Mouse (Mus musculus) thymus, postnatal 25 days (tissue): ENCODE measurements around the gene Erich6b.

Source experiments
- DNase-seq: peaks from one replicate; pipeline ENCODE4 v3.0.0; 2022

Gene Erich6b

DNA sequence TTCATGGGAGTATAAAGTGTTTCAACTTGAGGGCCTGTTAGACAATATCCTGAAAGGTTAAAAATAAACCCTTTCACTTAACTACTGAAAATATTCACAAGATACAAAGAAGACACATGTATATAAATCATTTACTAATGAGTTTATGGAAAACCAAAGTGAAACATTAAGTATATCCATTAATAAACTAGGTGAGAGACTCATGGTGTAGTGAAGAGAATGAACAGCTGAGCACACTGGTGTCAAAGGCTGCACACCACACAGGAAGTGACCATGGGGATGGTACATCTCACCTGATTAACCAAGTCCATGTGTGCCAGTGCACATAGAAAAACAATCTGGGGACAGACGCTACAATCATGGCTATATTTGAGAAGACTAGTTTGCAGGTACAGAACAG lies 66.9 kb downstream of the Erich6b start:
- DNase-seq: no peak

- no peak for DNase-seq
These were observed 69.7 kb downstream of the Erich6b start for GRCm38 (mm10) chr14:75711731-75712130.

DNA sequence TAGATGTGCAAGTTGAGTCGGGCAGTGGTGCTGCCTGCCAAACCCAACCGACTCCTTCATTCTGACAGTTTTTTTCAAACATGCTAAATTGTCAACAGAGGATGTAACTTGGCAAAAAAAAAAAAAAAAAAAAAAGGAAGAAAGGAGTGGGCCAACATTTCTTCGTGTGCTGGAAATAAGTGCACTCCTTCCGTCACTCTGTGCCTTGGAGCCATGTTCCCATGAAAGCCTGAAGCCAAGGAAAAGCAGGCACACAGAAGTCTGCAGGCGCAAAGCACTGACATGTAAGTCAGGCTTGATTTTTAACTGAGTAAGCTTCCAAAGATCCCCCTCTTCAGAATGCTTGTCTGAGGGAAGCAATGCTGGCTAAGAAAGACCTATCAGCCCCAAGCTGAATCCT lies 70.6 kb downstream of the Erich6b start:
- DNase-seq: no peak

GRCm38 (mm10) chr14:75713661-75714060 lies 71.6 kb downstream of the Erich6b start:
- DNase-seq: no peak

DNA sequence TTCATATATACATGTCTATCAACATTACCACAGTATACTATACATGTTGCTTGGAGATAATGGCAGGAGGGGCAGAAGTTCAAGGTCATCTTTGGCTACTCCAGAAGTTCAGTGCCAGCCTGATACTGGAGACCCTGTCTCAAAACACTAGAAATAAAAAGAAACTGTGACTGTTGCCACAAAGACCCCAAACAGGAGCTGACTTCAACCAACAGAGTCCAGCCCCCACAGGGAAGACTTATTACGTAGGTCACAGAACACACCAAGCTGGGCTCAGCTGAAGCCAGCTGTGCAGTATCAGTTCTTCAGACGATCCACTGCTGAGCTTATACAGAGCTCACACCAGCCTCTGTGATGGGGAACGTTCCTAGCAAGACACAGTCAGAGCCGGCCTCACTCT lies 74.4 kb downstream of the Erich6b start:
- DNase-seq: no peak
